Mouse (Mus musculus) gastrocnemius, postnatal 4 days (tissue): ENCODE results near the gene Lyrm7. TPM values are rescaled to one million over a fixed set of nuclear protein-coding genes. Genes with fewer than 3 reads are reported as not detected.

Experiments used
- total RNA-seq, 2 experiments: library from RNA; stranded (reverse); gene quantifications; 2 replicates each; pipeline ENCODE4 v1.2.3; 2021

Lyrm7 gene
- total RNA-seq, 2 experiments from 2014 or later, result 12.2 to 18.9 TPM

Other genes with a start within 250 kb of the Lyrm7 start
- gene Cdc42se2, start 73.2 kb downstream of the Lyrm7 start, total RNA-seq, result 10 to 100 TPM; 30.9 to 36.3 TPM
- 100 to 1,000 TPM; 291 TPM for gene Hint1, start 5.5 kb upstream of the Lyrm7 start, total RNA-seq
- gene Gpx3, start 41.5 kb upstream of the Lyrm7 start, total RNA-seq, result 10 to 100 TPM; 26.2 to 33.7 TPM
- gene Tnip1, start 102.0 kb upstream of the Lyrm7 start, total RNA-seq, result 10 to 100 TPM; 44.4 to 51.3 TPM
- gene Anxa6, start 172.5 kb upstream of the Lyrm7 start, total RNA-seq, result 100 to 1,000 TPM; 466 to 474 TPM
- 10 to 100 TPM; 13.2 to 17.9 TPM for gene Ccdc69, start 217.2 kb upstream of the Lyrm7 start, total RNA-seq
- 10 to 100 TPM; 15.4 to 15.8 TPM for gene Gm2a, start 237.2 kb upstream of the Lyrm7 start, total RNA-seq